Mouse (Mus musculus): ENCODE results near the gene Lmf2. TPM values are rescaled to one million over a fixed set of nuclear protein-coding genes. Genes with fewer than 3 reads are reported as not detected.

Lmf2 gene
- polyA plus RNA-seq, 2 experiments = 12.3 to 17.2 TPM

GRCm38 (mm10) chr15:89373027-89373761, 17.7 kb upstream of the Lmf2 start:
- Histone ChIP-seq H3K4me3 (ENCODE audit: insufficient read depth in 1 of 2, low read depth in 2 of 2, low read length in 2 of 2) (peak overlapping the region; percentile 69 to 82), H3K4me2 (ENCODE audit: low read depth) (peak overlapping the region; percentile 75), H3K27me3 (ENCODE audit: control insufficient read depth, insufficient read depth, low read length) (peaks cover 17% of the 10 kb centered on the region), H3K9me3 (ENCODE audit: control insufficient read depth, low read length) (no peaks in the 10 kb centered on the region), H3K9ac (replicated peaks) (peak overlapping the region; percentile 85), H3K4me1 (replicated peaks; ENCODE audit: control insufficient read depth in 2 of 2, insufficient read depth in 2 of 2, low read length in 1 of 2) (peaks cover 0 to 4% of the 10 kb centered on the region in 2 experiments; a peak in 1 of 4 replicates), H3K27ac (peak overlapping the region; percentile 35), H3K36me3 (replicated peaks; ENCODE audit: control insufficient read depth, insufficient read depth, low read depth) (peaks cover 44% of the 10 kb centered on the region)
- DNase-seq (ENCODE audit: low read depth in 3 of 3, low spot score in 3 of 3) (peak; percentile 69 to 79 (median 74)), ATAC-seq (ENCODE audit: insufficient read depth) (peak; percentile 84)
- WGBS (ENCODE audit: insufficient replicate concordance) = 1% methylated on average over 35 of the region's 35 CpGs
- peak; percentile 88 for TF ChIP-seq CTCF (IDR thresholded peaks at IDR 0.05; ENCODE audit: low read depth)
- no peak for TF ChIP-seq EP300 (IDR thresholded peaks at IDR 0.05; ENCODE audit: low read depth)

- 77% methylated on average over 7 of the region's 7 CpGs for WGBS (ENCODE audit: insufficient replicate concordance)
- no peak for ATAC-seq (ENCODE audit: insufficient read depth)
- Histone ChIP-seq H3K27me3 (ENCODE audit: control insufficient read depth, insufficient read depth, low read length) (peaks cover 10% of the 10 kb centered on the region), H3K4me2 (ENCODE audit: low read depth) (peak overlapping the region; percentile 75), H3K9me3 (ENCODE audit: control insufficient read depth, low read length) (no peaks in the 10 kb centered on the region), H3K27ac (no peak overlapping the region), H3K4me3 (ENCODE audit: insufficient read depth in 1 of 2, low read depth in 2 of 2, low read length in 2 of 2) (0 out of 4 replicates have a peak overlapping the region, but pooled peaks of 1 of the 2 experiments have one; percentile 69), H3K36me3 (replicated peaks; ENCODE audit: control insufficient read depth, insufficient read depth, low read depth) (peaks cover 51% of the 10 kb centered on the region), H3K9ac (replicated peaks) (no peak overlapping the region), H3K4me1 (replicated peaks; ENCODE audit: control insufficient read depth in 2 of 2, insufficient read depth in 2 of 2, low read length in 1 of 2) (peaks cover 0 to 4% of the 10 kb centered on the region in 2 experiments; a peak in 1 of 4 replicates)
- no peak for DNase-seq (ENCODE audit: low read depth in 3 of 3, low spot score in 3 of 3)
- TF ChIP-seq EP300 (IDR thresholded peaks at IDR 0.05; ENCODE audit: low read depth) (no peak), CTCF (IDR thresholded peaks at IDR 0.05; ENCODE audit: low read depth) (no peak)
Measured at GRCm38 (mm10) chr15:89372536-89372935, 17.1 kb upstream of the Lmf2 start.

GRCm38 (mm10) chr15:89372068-89372467, 16.6 kb upstream of the Lmf2 start:
- Histone ChIP-seq H3K27ac (no peak overlapping the region), H3K4me2 (ENCODE audit: low read depth) (no peak overlapping the region), H3K9me3 (ENCODE audit: control insufficient read depth, low read length) (no peaks in the 10 kb centered on the region), H3K4me3 (ENCODE audit: insufficient read depth in 1 of 2, low read depth in 2 of 2, low read length in 2 of 2) (no peak overlapping the region), H3K4me1 (replicated peaks; ENCODE audit: control insufficient read depth in 2 of 2, insufficient read depth in 2 of 2, low read length in 1 of 2) (0 out of 4 replicates have a peak, but pooled peaks cover 0 to 3% of the 10 kb centered on the region in 2 experiments), H3K9ac (replicated peaks) (no peak overlapping the region), H3K27me3 (ENCODE audit: control insufficient read depth, insufficient read depth, low read length) (peaks cover 6% of the 10 kb centered on the region; the same call in 1 of the 2 replicates), H3K36me3 (replicated peaks; ENCODE audit: control insufficient read depth, insufficient read depth, low read depth) (peaks cover 55% of the 10 kb centered on the region)
- no peak for ATAC-seq (ENCODE audit: insufficient read depth)
- no peak for TF ChIP-seq EP300 (IDR thresholded peaks at IDR 0.05; ENCODE audit: low read depth)
- no peak for TF ChIP-seq CTCF (IDR thresholded peaks at IDR 0.05; ENCODE audit: low read depth)
- 84% methylated on average over 13 of the region's 13 CpGs for WGBS (ENCODE audit: insufficient replicate concordance)
- DNase-seq (ENCODE audit: low read depth in 3 of 3, low spot score in 3 of 3) = no peak

- 87% methylated on average over 4 of the region's 4 CpGs for WGBS (ENCODE audit: insufficient replicate concordance)
- Histone ChIP-seq H3K9me3 (ENCODE audit: control insufficient read depth, low read length) (no peaks in the 10 kb centered on the region), H3K27ac (no peak overlapping the region), H3K4me2 (ENCODE audit: low read depth) (no peak overlapping the region), H3K4me1 (replicated peaks; ENCODE audit: control insufficient read depth in 2 of 2, insufficient read depth in 2 of 2, low read length in 1 of 2) (no peaks in the 10 kb centered on the region), H3K9ac (replicated peaks) (no peak overlapping the region), H3K36me3 (replicated peaks; ENCODE audit: control insufficient read depth, insufficient read depth, low read depth) (peaks cover 98% of the 10 kb centered on the region), H3K27me3 (ENCODE audit: control insufficient read depth, insufficient read depth, low read length) (no peaks in the 10 kb centered on the region), H3K4me3 (ENCODE audit: insufficient read depth in 1 of 2, low read depth in 2 of 2, low read length in 2 of 2) (no peak overlapping the region)
- ATAC-seq (ENCODE audit: insufficient read depth) (no peak), DNase-seq (ENCODE audit: low read depth in 3 of 3, low spot score in 3 of 3) (no peak)
- TF ChIP-seq CTCF (IDR thresholded peaks at IDR 0.05; ENCODE audit: low read depth) (no peak), EP300 (IDR thresholded peaks at IDR 0.05; ENCODE audit: low read depth) (no peak)
Measured at GRCm38 (mm10) chr15:89365141-89365551, 9.7 kb upstream of the Lmf2 start.

GRCm38 (mm10) chr15:89363051-89363450, 7.6 kb upstream of the Lmf2 start:
- Histone ChIP-seq H3K4me2 (ENCODE audit: low read depth) (no peak overlapping the region), H3K36me3 (replicated peaks; ENCODE audit: control insufficient read depth, insufficient read depth, low read depth) (peaks cover 84% of the 10 kb centered on the region), H3K4me3 (ENCODE audit: insufficient read depth in 1 of 2, low read depth in 2 of 2, low read length in 2 of 2) (no peak overlapping the region), H3K27me3 (ENCODE audit: control insufficient read depth, insufficient read depth, low read length) (no peaks in the 10 kb centered on the region), H3K9ac (replicated peaks) (no peak overlapping the region), H3K27ac (no peak overlapping the region), H3K4me1 (replicated peaks; ENCODE audit: control insufficient read depth in 2 of 2, insufficient read depth in 2 of 2, low read length in 1 of 2) (peaks cover 5 to 6% of the 10 kb centered on the region in 2 experiments; a peak in 2 of 4 replicates), H3K9me3 (ENCODE audit: control insufficient read depth, low read length) (no peaks in the 10 kb centered on the region)
- ATAC-seq (ENCODE audit: insufficient read depth) (no peak), DNase-seq (ENCODE audit: low read depth in 3 of 3, low spot score in 3 of 3) (no peak)
- no peak for TF ChIP-seq EP300 (IDR thresholded peaks at IDR 0.05; ENCODE audit: low read depth)
- TF ChIP-seq CTCF (IDR thresholded peaks at IDR 0.05; ENCODE audit: low read depth) = no peak
- WGBS (ENCODE audit: insufficient replicate concordance) = 92% methylated on average over 7 of the region's 7 CpGs

Data from liver, embryonic 14.5 days (tissue).